Mouse (Mus musculus): Measurements from ENCODE around the gene Adssl1. TPM values are rescaled to one million over a fixed set of nuclear protein-coding genes. Genes with fewer than 3 reads are reported as not detected.

Gene Adssl1
- polyA plus RNA-seq (2012; ENCODE audit: low replicate concordance), result 34.8 and 57.0 TPM in 2 replicates

GRCm38 (mm10) chr12:112619686-112620353 lies at the start of gene Adssl1:
Gene Adssl1 (plus strand): TSS chr12:112620045.

DNA sequence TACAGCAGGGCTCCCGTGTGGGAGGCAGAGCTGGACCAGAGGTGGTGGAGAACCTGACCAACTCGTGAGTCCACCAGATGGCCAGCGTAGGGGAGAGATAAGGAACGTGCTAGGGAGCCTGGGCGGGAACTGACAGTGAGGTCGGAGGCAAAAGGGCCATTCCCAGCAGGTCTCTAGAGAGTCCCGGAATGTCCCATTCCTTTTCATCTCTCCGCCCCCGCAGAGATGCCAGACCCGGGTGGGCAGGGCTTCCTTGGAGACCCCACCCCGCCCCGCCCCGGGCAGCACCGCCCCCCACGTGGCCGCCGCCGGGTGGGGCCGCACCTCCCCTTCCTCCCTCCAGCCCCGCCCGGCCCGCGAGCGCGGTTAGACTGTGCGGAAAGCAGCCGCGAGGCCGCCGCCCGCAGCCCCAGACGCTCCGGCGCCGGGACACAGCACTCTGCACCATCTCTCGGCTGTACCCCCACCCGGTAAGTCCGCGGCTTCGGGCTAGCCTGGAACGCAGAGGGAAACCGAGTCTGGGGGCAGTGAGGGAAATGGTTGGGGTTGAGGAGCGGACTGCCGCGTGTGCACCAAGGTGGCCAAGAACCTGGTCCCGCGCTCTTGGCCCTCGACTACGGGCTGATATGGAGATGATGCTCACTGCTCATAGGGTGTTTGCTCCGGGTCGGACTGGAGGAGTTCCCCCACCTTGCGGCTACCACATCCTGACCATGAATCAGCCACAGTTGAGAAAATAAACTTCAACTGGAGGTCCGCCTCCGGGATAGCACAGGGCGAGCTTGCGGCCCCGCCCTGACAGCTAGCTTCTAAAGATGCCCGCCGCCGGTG lies 31.2 kb upstream of the Adssl1 start, which contains the start of gene Inf2:
Inf2 (plus strand) TSS at position 359 of the 831 bp plus-strand sequence.

GRCm38 (mm10) chr12:112644180-112644854 lies 24.5 kb downstream of the Adssl1 start, which contains the start of gene Siva1:
Gene Siva1 (plus strand): TSS chr12:112644679.

GRCm38 (mm10) chr12:112674132-112675011 lies 54.5 kb downstream of the Adssl1 start, which contains the start of gene Akt1:
Gene Akt1 (minus strand): TSS chr12:112674884.

GRCm38 (mm10) chr12:112678555-112679026 lies 58.7 kb downstream of the Adssl1 start, which contains the start of gene Zbtb42:
Gene Zbtb42 (plus strand): TSS chr12:112678828.

Other genes starting within 250 kb of the Adssl1 start
- gene A530016L24Rik, start 130.6 kb upstream of the Adssl1 start, polyA plus RNA-seq (2012; ENCODE audit: low replicate concordance), result not detected in 2 replicates
- gene Tmem179, start 103.3 kb upstream of the Adssl1 start, polyA plus RNA-seq (2012; ENCODE audit: low replicate concordance), result not detected in 2 replicates
- gene Inf2, start 31.3 kb upstream of the Adssl1 start, polyA plus RNA-seq (2012; ENCODE audit: low replicate concordance), result 61.9 and 159 TPM in 2 replicates
- 14.1 and 24.9 TPM in 2 replicates for gene Siva1, start 24.6 kb downstream of the Adssl1 start, polyA plus RNA-seq (2012; ENCODE audit: low replicate concordance)
- gene Akt1, start 54.8 kb downstream of the Adssl1 start, polyA plus RNA-seq (2012; ENCODE audit: low replicate concordance), result 241 and 387 TPM in 2 replicates
- gene Zbtb42, start 58.8 kb downstream of the Adssl1 start, polyA plus RNA-seq (2012; ENCODE audit: low replicate concordance), result 21.1 and 47.2 TPM in 2 replicates
- 9.9 and 19.5 TPM in 2 replicates for gene Cep170b, start 100.4 kb downstream of the Adssl1 start, polyA plus RNA-seq (2012; ENCODE audit: low replicate concordance)
- gene Pld4, start 140.6 kb downstream of the Adssl1 start, polyA plus RNA-seq (2012; ENCODE audit: low replicate concordance), result 197 and 291 TPM in 2 replicates
- 0.31 and 3.6 TPM in 2 replicates for gene Ahnak2, start 182.6 kb downstream of the Adssl1 start, polyA plus RNA-seq (2012; ENCODE audit: low replicate concordance)
- 0.73 and 1.4 TPM in 2 replicates for gene Clba1, start 188.9 kb downstream of the Adssl1 start, polyA plus RNA-seq (2012; ENCODE audit: low replicate concordance)
- 13.8 and 23.1 TPM in 2 replicates for gene Cdca4, start 209.4 kb downstream of the Adssl1 start, polyA plus RNA-seq (2012; ENCODE audit: low replicate concordance)
- gene Gpr132, start 248.2 kb downstream of the Adssl1 start, polyA plus RNA-seq (2012; ENCODE audit: low replicate concordance), result 16.5 and 17.0 TPM in 2 replicates